Mouse (Mus musculus): ENCODE results near the gene Foxf1. TPM values are rescaled to one million over a fixed set of nuclear protein-coding genes. Genes with fewer than 3 reads are reported as not detected.
A peak's percentile ranks its signal among the peaks of the same experiment; 100 is the strongest.

The Foxf1 gene
- polyA plus RNA-seq, 1 experiment from 2014 or later, result 1.9 TPM

- Histone ChIP-seq H3K4me2 (ENCODE audit: low read depth, low read length) (peak overlapping the region; percentile 65), H3K9me3 (replicated peaks; ENCODE audit: control insufficient read depth, low read length) (no peaks in the 10 kb centered on the region), H3K4me1 (ENCODE audit: control insufficient read depth, insufficient read depth, low read length) (peaks cover 8% of the 10 kb centered on the region; the same call in 1 of the 2 replicates), H3K27ac (ENCODE audit: low read length) (peak overlapping the region; percentile 70), H3K36me3 (ENCODE audit: control insufficient read depth, insufficient read depth) (no peaks in the 10 kb centered on the region), H3K9ac (ENCODE audit: low read length) (no peak overlapping the region), H3K27me3 (ENCODE audit: control insufficient read depth, insufficient read depth, low read length) (peaks cover 93% of the 10 kb centered on the region), H3K4me3 (ENCODE audit: low read length) (no peak overlapping the region; the same call in 1 of the 2 replicates)
- 8% methylated on average over 17 of the region's 17 CpGs for WGBS
- ATAC-seq (replicated peaks; ENCODE audit: extremely low read depth, insufficient read depth, low FRiP score), result peak; percentile 15; the same call in 1 of the 2 replicates
Measured at GRCm38 (mm10) chr8:121124547-121125239, 40.5 kb downstream of the Foxf1 start.

DNA sequence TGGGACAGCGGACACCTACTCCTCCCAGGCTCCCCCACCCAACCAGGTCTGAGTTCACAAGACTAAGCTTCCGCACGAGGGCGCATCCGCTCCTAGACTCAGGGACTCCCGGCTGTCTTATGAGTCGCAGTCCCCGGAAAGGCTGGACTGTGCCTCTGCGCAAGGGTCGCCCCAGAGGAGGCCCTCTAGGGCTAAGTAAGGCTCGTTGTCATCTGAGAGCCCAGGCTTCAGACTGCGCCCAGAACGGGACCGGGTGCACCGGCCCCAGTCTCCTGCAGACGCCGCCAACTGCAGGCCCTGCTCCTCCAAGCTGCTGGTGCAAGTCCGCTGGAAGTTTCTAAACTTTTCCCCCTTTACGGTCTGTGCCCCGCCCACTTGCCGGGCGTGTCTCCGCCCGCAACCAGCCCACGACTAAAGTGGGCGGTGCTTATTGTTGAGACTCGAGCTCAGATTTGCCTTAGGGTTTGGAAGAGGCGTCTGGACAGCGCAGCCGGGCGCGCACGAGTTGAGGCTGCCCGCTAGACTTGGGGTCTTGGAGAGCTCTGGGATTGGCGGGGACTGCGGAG, 41.2 kb downstream of the Foxf1 start:
- under 1% methylated on average over 35 of the region's 36 CpGs for WGBS
- H3K4me2 ChIP-seq (ENCODE audit: low read depth, low read length), result peak overlapping the region; percentile 65

DNA sequence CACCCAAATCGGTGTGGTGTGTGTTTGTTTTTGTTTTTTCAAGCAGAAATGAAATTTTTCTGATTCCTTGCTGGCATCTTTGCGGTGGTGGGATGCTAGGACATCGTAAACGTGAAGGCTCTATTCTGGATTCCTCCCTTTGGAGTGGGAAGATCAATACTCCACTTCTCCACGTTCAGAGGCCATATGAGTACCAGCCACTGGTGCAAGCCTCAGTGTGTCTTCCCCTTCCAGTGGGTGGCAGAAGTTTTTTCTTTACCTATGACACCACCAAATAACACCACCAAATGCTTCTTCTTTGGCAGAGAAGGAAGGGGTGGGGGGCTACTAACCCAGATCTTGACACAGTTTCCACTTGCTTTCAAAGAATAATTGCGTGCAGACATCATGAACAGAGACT, 42.0 kb downstream of the Foxf1 start:
- Histone ChIP-seq H3K4me3 (ENCODE audit: low read length) (peak overlapping the region; percentile 46; the same call in 1 of the 2 replicates), H3K4me2 (ENCODE audit: low read depth, low read length) (peak overlapping the region; percentile 65; the same call in 1 of the 2 replicates), H3K9ac (ENCODE audit: low read length) (no peak overlapping the region), H3K4me1 (ENCODE audit: control insufficient read depth, insufficient read depth, low read length) (peaks cover 8% of the 10 kb centered on the region; the same call in 1 of the 2 replicates), H3K27me3 (ENCODE audit: control insufficient read depth, insufficient read depth, low read length) (peaks cover 93% of the 10 kb centered on the region), H3K36me3 (ENCODE audit: control insufficient read depth, insufficient read depth) (no peaks in the 10 kb centered on the region), H3K9me3 (replicated peaks; ENCODE audit: control insufficient read depth, low read length) (no peaks in the 10 kb centered on the region), H3K27ac (ENCODE audit: low read length) (no peak overlapping the region)
- WGBS, result 22% methylated on average over 6 of the region's 6 CpGs
- ATAC-seq (replicated peaks; ENCODE audit: extremely low read depth, insufficient read depth, low FRiP score), result no peak

More for the DNA sequence above, 41.2 kb downstream of the Foxf1 start:
- peaks cover 93% of the 10 kb centered on the region for H3K27me3 ChIP-seq (ENCODE audit: control insufficient read depth, insufficient read depth, low read length)
- peak; percentile 80 for ATAC-seq (replicated peaks; ENCODE audit: extremely low read depth, insufficient read depth, low FRiP score)
- H3K9me3 ChIP-seq (replicated peaks; ENCODE audit: control insufficient read depth, low read length), result no peaks in the 10 kb centered on the region
- no peaks in the 10 kb centered on the region for H3K36me3 ChIP-seq (ENCODE audit: control insufficient read depth, insufficient read depth)
- H3K27ac ChIP-seq (ENCODE audit: low read length), result peak overlapping the region; percentile 70
- peaks cover 8% of the 10 kb centered on the region; the same call in 1 of the 2 replicates for H3K4me1 ChIP-seq (ENCODE audit: control insufficient read depth, insufficient read depth, low read length)
- peak overlapping the region; percentile 46 for H3K4me3 ChIP-seq (ENCODE audit: low read length)
- H3K9ac ChIP-seq (ENCODE audit: low read length), result peak overlapping the region; percentile 59

GRCm38 (mm10) chr8:121126694-121127093, 42.5 kb downstream of the Foxf1 start:
- no peak for ATAC-seq (replicated peaks; ENCODE audit: extremely low read depth, insufficient read depth, low FRiP score)
- no peaks in the 10 kb centered on the region for H3K36me3 ChIP-seq (ENCODE audit: control insufficient read depth, insufficient read depth)
- H3K4me3 ChIP-seq (ENCODE audit: low read length), result no peak overlapping the region
- peaks cover 8% of the 10 kb centered on the region; the same call in 1 of the 2 replicates for H3K4me1 ChIP-seq (ENCODE audit: control insufficient read depth, insufficient read depth, low read length)
- no peak overlapping the region for H3K27ac ChIP-seq (ENCODE audit: low read length)
- H3K9me3 ChIP-seq (replicated peaks; ENCODE audit: control insufficient read depth, low read length), result no peaks in the 10 kb centered on the region
- no peak overlapping the region for H3K9ac ChIP-seq (ENCODE audit: low read length)
- WGBS, result 21% methylated on average over 6 of the region's 6 CpGs
- no peak overlapping the region for H3K4me2 ChIP-seq (ENCODE audit: low read depth, low read length)
- peaks cover 89% of the 10 kb centered on the region for H3K27me3 ChIP-seq (ENCODE audit: control insufficient read depth, insufficient read depth, low read length)

GRCm38 (mm10) chr8:121127291-121127701, 43.1 kb downstream of the Foxf1 start:
- no peak for ATAC-seq (replicated peaks; ENCODE audit: extremely low read depth, insufficient read depth, low FRiP score)
- H3K9me3 ChIP-seq (replicated peaks; ENCODE audit: control insufficient read depth, low read length), result no peaks in the 10 kb centered on the region
- 18% methylated on average over 11 of the region's 11 CpGs for WGBS
- H3K9ac ChIP-seq (ENCODE audit: low read length), result no peak overlapping the region
- peaks cover 8% of the 10 kb centered on the region; the same call in 1 of the 2 replicates for H3K4me1 ChIP-seq (ENCODE audit: control insufficient read depth, insufficient read depth, low read length)
- no peak overlapping the region for H3K27ac ChIP-seq (ENCODE audit: low read length)
- no peak overlapping the region for H3K4me2 ChIP-seq (ENCODE audit: low read depth, low read length)
- no peak overlapping the region for H3K4me3 ChIP-seq (ENCODE audit: low read length)
- H3K27me3 ChIP-seq (ENCODE audit: control insufficient read depth, insufficient read depth, low read length), result peaks cover 87% of the 10 kb centered on the region
- no peaks in the 10 kb centered on the region for H3K36me3 ChIP-seq (ENCODE audit: control insufficient read depth, insufficient read depth)

- H3K9ac ChIP-seq (ENCODE audit: low read length), result 0 out of 2 replicates have a peak within 1 kb of the TSS, but pooled peaks have one; percentile 45
- ATAC-seq (replicated peaks; ENCODE audit: extremely low read depth, insufficient read depth, low FRiP score), result no peak
- H3K27me3 ChIP-seq (ENCODE audit: control insufficient read depth, insufficient read depth, low read length), result peaks cover 81% of the 10 kb centered on the region
- 10% methylated on average over 42 of the region's 43 CpGs for WGBS
- H3K4me3 ChIP-seq (ENCODE audit: low read length), result peak within 1 kb of the TSS; percentile 33
- H3K4me1 ChIP-seq (ENCODE audit: control insufficient read depth, insufficient read depth, low read length), result peaks cover 8% of the 10 kb centered on the region; the same call in 1 of the 2 replicates
- peak within 1 kb of the TSS; percentile 54 for H3K4me2 ChIP-seq (ENCODE audit: low read depth, low read length)
- no peak within 1 kb of the TSS for H3K27ac ChIP-seq (ENCODE audit: low read length)
- H3K9me3 ChIP-seq (replicated peaks; ENCODE audit: control insufficient read depth, low read length), result no peaks in the 10 kb centered on the region
- H3K36me3 ChIP-seq (ENCODE audit: control insufficient read depth, insufficient read depth), result no peaks in the 10 kb centered on the region
Measured at GRCm38 (mm10) chr8:121127756-121128375, 43.7 kb downstream of the Foxf1 start, which contains the start of gene Foxl1. Foxl1 (plus strand) TSS chr8:121127940.

DNA sequence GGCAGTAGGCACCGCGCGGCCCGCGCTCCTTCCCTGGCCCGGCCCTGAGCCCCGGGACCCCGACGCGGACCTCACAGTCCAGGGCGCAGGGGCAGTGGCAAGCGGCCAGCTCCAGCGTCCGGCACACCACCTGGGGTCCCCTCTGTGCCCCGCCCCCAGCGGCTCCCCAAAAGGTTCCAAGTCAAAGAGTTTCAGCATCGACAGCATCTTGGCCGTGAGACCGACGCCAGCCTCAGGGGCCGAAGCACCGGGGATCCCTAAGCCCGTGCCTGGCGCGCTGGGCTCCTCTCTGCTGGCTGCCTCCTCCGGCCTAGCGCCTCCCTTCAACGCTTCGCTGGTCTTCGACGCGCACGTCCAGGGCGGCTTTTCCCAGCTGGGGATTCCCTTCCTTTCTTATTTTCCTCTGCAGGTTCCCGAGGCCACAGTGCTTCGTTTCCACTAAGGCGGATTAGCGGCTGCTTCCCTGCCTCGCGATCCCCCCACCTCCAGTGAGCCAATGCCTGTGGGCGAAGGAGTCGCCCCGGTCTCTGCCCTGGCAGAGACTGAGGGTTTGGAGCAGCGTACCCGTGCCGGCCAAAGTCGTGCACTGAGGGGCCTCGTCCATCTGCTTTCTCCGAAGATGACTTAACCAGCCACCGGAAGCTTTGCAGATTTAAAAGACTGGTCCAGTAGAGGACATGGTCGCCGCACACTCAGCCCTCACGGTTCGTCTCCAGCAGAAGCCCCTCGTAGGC, 44.5 kb downstream of the Foxf1 start:
- Histone ChIP-seq H3K9me3 (replicated peaks; ENCODE audit: control insufficient read depth, low read length) (no peaks in the 10 kb centered on the region), H3K27ac (ENCODE audit: low read length) (no peak overlapping the region), H3K9ac (ENCODE audit: low read length) (0 out of 2 replicates have a peak overlapping the region, but pooled peaks have one; percentile 36), H3K27me3 (ENCODE audit: control insufficient read depth, insufficient read depth, low read length) (peaks cover 73% of the 10 kb centered on the region), H3K4me1 (ENCODE audit: control insufficient read depth, insufficient read depth, low read length) (peaks cover 8% of the 10 kb centered on the region; the same call in 1 of the 2 replicates), H3K36me3 (ENCODE audit: control insufficient read depth, insufficient read depth) (no peaks in the 10 kb centered on the region), H3K4me3 (ENCODE audit: low read length) (peak overlapping the region; percentile 33), H3K4me2 (ENCODE audit: low read depth, low read length) (peak overlapping the region; percentile 54)
- 9% methylated on average over 55 of the region's 55 CpGs for WGBS
- ATAC-seq (replicated peaks; ENCODE audit: extremely low read depth, insufficient read depth, low FRiP score), result no peak

- no peaks in the 10 kb centered on the region for H3K9me3 ChIP-seq (replicated peaks; ENCODE audit: control insufficient read depth, low read length)
- 38% methylated on average over 15 of the region's 16 CpGs for WGBS
- no peak for ATAC-seq (replicated peaks; ENCODE audit: extremely low read depth, insufficient read depth, low FRiP score)
- H3K27me3 ChIP-seq (ENCODE audit: control insufficient read depth, insufficient read depth, low read length), result peaks cover 67% of the 10 kb centered on the region
- no peak overlapping the region for H3K9ac ChIP-seq (ENCODE audit: low read length)
- H3K4me3 ChIP-seq (ENCODE audit: low read length), result peak overlapping the region; percentile 33; the same call in 1 of the 2 replicates
- H3K27ac ChIP-seq (ENCODE audit: low read length), result no peak overlapping the region
- H3K4me1 ChIP-seq (ENCODE audit: control insufficient read depth, insufficient read depth, low read length), result peaks cover 8% of the 10 kb centered on the region; the same call in 1 of the 2 replicates
- H3K36me3 ChIP-seq (ENCODE audit: control insufficient read depth, insufficient read depth), result no peaks in the 10 kb centered on the region
- peak overlapping the region; percentile 54; the same call in 1 of the 2 replicates for H3K4me2 ChIP-seq (ENCODE audit: low read depth, low read length)
Measured at GRCm38 (mm10) chr8:121129265-121129940, 45.2 kb downstream of the Foxf1 start.

Data from heart, embryonic 16.5 days (tissue).